Mouse (Mus musculus) liver, embryonic 14.5 days (tissue): Measurements from ENCODE around the gene Arap1.

Source experiments
- CTCF ChIP-seq: IDR thresholded peaks from 2 replicates; pipeline ENCODE4 v1.5.1; 2016; ENCODE audit warnings: antibody characterized with exemption, low read depth, control low read depth
- EP300 ChIP-seq: IDR thresholded peaks from 2 replicates; pipeline ENCODE4 v1.6.1; 2016; ENCODE audit warnings: antibody characterized with exemption, low read depth

- TF ChIP-seq CTCF (no peak), EP300 (no peak)
Measured at GRCm38 (mm10) chr7:101314396-101314795, 33.5 kb upstream of the Arap1 start.
